Mouse (Mus musculus) heart, embryonic 12.5 days (tissue): ENCODE data around the gene Mllt11. TPM values are rescaled to one million over a fixed set of nuclear protein-coding genes. Genes with fewer than 3 reads are reported as not detected.

Experiments used
- ATAC-seq: fragments of 200-750 bp; cut with Nextera tagmentation; 2 replicates; pipeline ENCODE4 v1.8.0; 2017; ENCODE audit warnings: moderate TSS enrichment, moderate library complexity; ENCODE audit not compliant: insufficient number of reproducible peaks, low FRiP score
- H3K27ac ChIP-seq: fragments of 300-500 bp; sonication (generic); 2 replicates; pipeline ENCODE4 v1.5.1; 2016; ENCODE audit warnings: mild to moderate bottlenecking, moderate library complexity; ENCODE audit not compliant: poor library complexity, severe bottlenecking
- H3K27me3 ChIP-seq: fragments of 300-500 bp; sonication (generic); replicated peaks from 2 replicates; pipeline ENCODE4 v1.6.1; 2016; ENCODE audit warnings: mild to moderate bottlenecking, moderate library complexity
- H3K36me3 ChIP-seq: fragments of 300-500 bp; sonication (generic); 2 replicates; pipeline ENCODE4 v1.6.1; 2016; ENCODE audit warnings: mild to moderate bottlenecking, moderate library complexity
- H3K4me1 ChIP-seq: fragments of 300-500 bp; sonication (generic); replicated peaks from 2 replicates; pipeline ENCODE4 v1.6.1; 2016; ENCODE audit warnings: mild to moderate bottlenecking
- H3K4me2 ChIP-seq: fragments of 300-500 bp; sonication (generic); 2 replicates; pipeline ENCODE4 v1.6.1; 2016; ENCODE audit warnings: mild to moderate bottlenecking, moderate library complexity
- H3K4me3 ChIP-seq: fragments of 300-500 bp; sonication (generic); 2 replicates; pipeline ENCODE4 v1.5.1; 2016; ENCODE audit warnings: mild to moderate bottlenecking
- H3K9ac ChIP-seq: fragments of 300-500 bp; sonication (generic); 2 replicates; pipeline ENCODE4 v1.6.1; 2016; ENCODE audit warnings: mild to moderate bottlenecking, moderate library complexity
- H3K9me3 ChIP-seq: fragments of 300-500 bp; sonication (generic); replicated peaks from 2 replicates; pipeline ENCODE4 v1.6.1; 2016; ENCODE audit warnings: mild to moderate bottlenecking, moderate library complexity
- WGBS: fragments of 180-500 bp; shearing (Covaris S2); methylation state at CpG from one replicate; pipeline ENCODE4 v1.1.7; 2016; 5-methylcytosine and 5-hydroxymethylcytosine counted together
- polyA plus RNA-seq: library from polyadenylated mRNA; unstranded; fragments of >200 nt; fragmentation: Nextera tagmentation; extraction: Ambion mirVana; gene quantifications from 2 replicates; pipeline ENCODE4 v1.2.1, GENCODE M21; 2016

Mllt11 gene
- polyA plus RNA-seq, 1 experiment from 2014 or later, result 13.6 TPM

- no peak overlapping the region for H3K9ac ChIP-seq
- H3K9me3 ChIP-seq, result peaks cover 4% of the 10 kb centered on the region; the same call in 1 of the 2 replicates
- peaks cover 58% of the 10 kb centered on the region for H3K36me3 ChIP-seq
- ATAC-seq, result no peak
- H3K27me3 ChIP-seq, result no peaks in the 10 kb centered on the region
- H3K27ac ChIP-seq, result no peak overlapping the region
- no peak overlapping the region for H3K4me3 ChIP-seq
- no peak overlapping the region for H3K4me2 ChIP-seq
- peaks cover 23% of the 10 kb centered on the region for H3K4me1 ChIP-seq
These were observed 35.9 kb upstream of the Mllt11 start for GRCm38 (mm10) chr3:95267855-95268254.

GRCm38 (mm10) chr3:95266052-95266451 lies 34.1 kb upstream of the Mllt11 start:
- H3K9ac ChIP-seq, result no peak overlapping the region
- no peak overlapping the region for H3K4me2 ChIP-seq
- H3K9me3 ChIP-seq, result peaks cover 4% of the 10 kb centered on the region; the same call in 1 of the 2 replicates
- H3K4me3 ChIP-seq, result no peak overlapping the region
- peaks cover 19% of the 10 kb centered on the region for H3K4me1 ChIP-seq
- H3K27ac ChIP-seq, result no peak overlapping the region
- peaks cover 68% of the 10 kb centered on the region for H3K36me3 ChIP-seq
- no peaks in the 10 kb centered on the region for H3K27me3 ChIP-seq
- no peak for ATAC-seq
- 95% methylated on average over 3 of the region's 3 CpGs for WGBS

GRCm38 (mm10) chr3:95264724-95265123 lies 32.8 kb upstream of the Mllt11 start:
- peaks cover 4% of the 10 kb centered on the region; the same call in 1 of the 2 replicates for H3K9me3 ChIP-seq
- H3K36me3 ChIP-seq, result peaks cover 77% of the 10 kb centered on the region
- WGBS, result 78% methylated on average over 1 of the region's 1 CpGs
- no peak overlapping the region for H3K9ac ChIP-seq
- H3K27me3 ChIP-seq, result no peaks in the 10 kb centered on the region
- H3K4me2 ChIP-seq, result no peak overlapping the region
- peaks cover 11% of the 10 kb centered on the region for H3K4me1 ChIP-seq
- H3K4me3 ChIP-seq, result no peak overlapping the region
- ATAC-seq, result no peak
- H3K27ac ChIP-seq, result no peak overlapping the region

GRCm38 (mm10) chr3:95263089-95263739 lies 31.2 kb upstream of the Mllt11 start:
- ATAC-seq, result 0 out of 2 replicates have a peak, but pooled peaks have one; percentile 36
- Histone ChIP-seq H3K9ac (no peak overlapping the region), H3K27me3 (no peaks in the 10 kb centered on the region), H3K4me2 (no peak overlapping the region), H3K36me3 (peaks cover 82% of the 10 kb centered on the region), H3K4me1 (peaks cover 8% of the 10 kb centered on the region; the same call in 1 of the 2 replicates), H3K27ac (no peak overlapping the region), H3K4me3 (no peak overlapping the region), H3K9me3 (peaks cover 4% of the 10 kb centered on the region; the same call in 1 of the 2 replicates)
- WGBS, result 46% methylated on average over 11 of the region's 11 CpGs

- Histone ChIP-seq H3K4me3 (no peak overlapping the region), H3K36me3 (peaks cover 81% of the 10 kb centered on the region), H3K9me3 (peaks cover 2% of the 10 kb centered on the region; the same call in 1 of the 2 replicates), H3K4me2 (no peak overlapping the region), H3K27ac (no peak overlapping the region), H3K27me3 (no peaks in the 10 kb centered on the region), H3K4me1 (peaks cover 8% of the 10 kb centered on the region; the same call in 1 of the 2 replicates), H3K9ac (no peak overlapping the region)
- WGBS, result 88% methylated on average over 4 of the region's 4 CpGs
- ATAC-seq, result no peak
These were observed 30.0 kb upstream of the Mllt11 start for GRCm38 (mm10) chr3:95261975-95262374.

GRCm38 (mm10) chr3:95256931-95257330 lies 25.0 kb upstream of the Mllt11 start:
- no peak overlapping the region for H3K4me3 ChIP-seq
- peaks cover 92% of the 10 kb centered on the region for H3K36me3 ChIP-seq
- ATAC-seq, result no peak
- H3K4me1 ChIP-seq, result no peaks in the 10 kb centered on the region
- H3K9me3 ChIP-seq, result no peaks in the 10 kb centered on the region
- 80% methylated on average over 5 of the region's 5 CpGs for WGBS
- no peak overlapping the region for H3K4me2 ChIP-seq
- H3K27ac ChIP-seq, result no peak overlapping the region
- no peaks in the 10 kb centered on the region for H3K27me3 ChIP-seq
- H3K9ac ChIP-seq, result no peak overlapping the region

- 41% methylated on average over 7 of the region's 7 CpGs for WGBS
- Histone ChIP-seq H3K9ac (no peak within 1 kb of the TSS), H3K9me3 (no peaks in the 10 kb centered on the region), H3K4me2 (no peak within 1 kb of the TSS), H3K36me3 (peaks cover 46% of the 10 kb centered on the region), H3K4me1 (no peaks in the 10 kb centered on the region; the same call in 1 of the 2 replicates), H3K27ac (no peak within 1 kb of the TSS), H3K4me3 (no peak within 1 kb of the TSS), H3K27me3 (no peaks in the 10 kb centered on the region)
- no peak for ATAC-seq
These were observed 18.9 kb upstream of the Mllt11 start, which contains the start of gene Bnipl for GRCm38 (mm10) chr3:95250783-95251424. Bnipl (minus strand) TSS chr3:95251193.

GRCm38 (mm10) chr3:95250361-95250760 lies 18.4 kb upstream of the Mllt11 start:
- H3K4me1 ChIP-seq, result no peaks in the 10 kb centered on the region; the same call in 1 of the 2 replicates
- 0 out of 2 replicates have a peak, but pooled peaks cover 2% of the 10 kb centered on the region for H3K9me3 ChIP-seq
- H3K9ac ChIP-seq, result no peak overlapping the region
- ATAC-seq, result no peak
- H3K4me2 ChIP-seq, result no peak overlapping the region
- H3K27me3 ChIP-seq, result no peaks in the 10 kb centered on the region
- H3K4me3 ChIP-seq, result no peak overlapping the region
- peaks cover 44% of the 10 kb centered on the region for H3K36me3 ChIP-seq
- H3K27ac ChIP-seq, result no peak overlapping the region
- 73% methylated on average over 5 of the region's 5 CpGs for WGBS

GRCm38 (mm10) chr3:95247660-95248336 lies 15.8 kb upstream of the Mllt11 start:
- no peak overlapping the region for H3K4me2 ChIP-seq
- H3K4me1 ChIP-seq, result no peaks in the 10 kb centered on the region; the same call in 1 of the 2 replicates
- WGBS, result 57% methylated on average over 1 of the region's 1 CpGs
- H3K9ac ChIP-seq, result no peak overlapping the region
- H3K4me3 ChIP-seq, result no peak overlapping the region
- no peak overlapping the region for H3K27ac ChIP-seq
- no peaks in the 10 kb centered on the region for H3K27me3 ChIP-seq
- 0 out of 2 replicates have a peak, but pooled peaks cover 3% of the 10 kb centered on the region for H3K9me3 ChIP-seq
- no peak for ATAC-seq
- H3K36me3 ChIP-seq, result peaks cover 23% of the 10 kb centered on the region

GRCm38 (mm10) chr3:95246465-95247231 lies 14.7 kb upstream of the Mllt11 start:
- H3K36me3 ChIP-seq, result peaks cover 16% of the 10 kb centered on the region
- 0 out of 2 replicates have a peak, but pooled peaks cover 3% of the 10 kb centered on the region for H3K9me3 ChIP-seq
- 77% methylated on average over 5 of the region's 5 CpGs for WGBS
- H3K27ac ChIP-seq, result no peak overlapping the region
- H3K9ac ChIP-seq, result no peak overlapping the region
- ATAC-seq, result no peak
- no peak overlapping the region for H3K4me2 ChIP-seq
- H3K27me3 ChIP-seq, result no peaks in the 10 kb centered on the region
- no peaks in the 10 kb centered on the region; the same call in 1 of the 2 replicates for H3K4me1 ChIP-seq
- no peak overlapping the region for H3K4me3 ChIP-seq
